Mouse (Mus musculus) hindbrain, embryonic 16.5 days (tissue): ENCODE results near the gene Usp47. TPM values are rescaled to one million over a fixed set of nuclear protein-coding genes. Genes with fewer than 3 reads are reported as not detected.
A peak's percentile ranks its signal among the peaks of the same experiment; 100 is the strongest.

Source experiments
- ATAC-seq: fragments of 200-750 bp; cut with Nextera tagmentation; 2 replicates; pipeline ENCODE4 v1.8.0; 2017; ENCODE audit warnings: moderate TSS enrichment, moderate library complexity
- H3K27ac ChIP-seq: fragments of 300-500 bp; sonication (generic); 2 replicates; pipeline ENCODE4 v1.5.1; 2014; ENCODE audit warnings: low read depth, mild to moderate bottlenecking, control low read depth, low read length, moderate library complexity
- H3K27me3 ChIP-seq: fragments of 300-500 bp; sonication (generic); replicated peaks from 2 replicates; pipeline ENCODE4 v1.6.1; 2014; ENCODE audit warnings: low read length; ENCODE audit not compliant: control insufficient read depth, insufficient read depth
- H3K36me3 ChIP-seq: fragments of 300-500 bp; sonication (generic); 2 replicates; pipeline ENCODE4 v1.6.1; 2014; ENCODE audit warnings: mild to moderate bottlenecking, low read length, moderate library complexity, mixed read lengths; ENCODE audit not compliant: control insufficient read depth, insufficient read depth
- H3K4me1 ChIP-seq: fragments of 300-500 bp; sonication (generic); 2 replicates; pipeline ENCODE4 v1.6.1; 2014; ENCODE audit warnings: low read depth, low read length; ENCODE audit not compliant: control insufficient read depth, insufficient read depth
- H3K4me2 ChIP-seq: fragments of 300-500 bp; sonication (generic); 2 replicates; pipeline ENCODE4 v1.6.1; 2014; ENCODE audit warnings: mild to moderate bottlenecking, low read length, control low read depth, moderate library complexity
- H3K4me3 ChIP-seq: fragments of 300-500 bp; sonication (generic); 2 replicates; pipeline ENCODE4 v1.5.1; 2014; ENCODE audit warnings: mild to moderate bottlenecking, low read length, control low read depth, moderate library complexity
- H3K9ac ChIP-seq: fragments of 300-500 bp; sonication (generic); 2 replicates; pipeline ENCODE4 v1.6.1; 2014; ENCODE audit warnings: low read depth, mild to moderate bottlenecking, control low read depth, low read length, moderate library complexity
- H3K9me3 ChIP-seq: fragments of 300-500 bp; sonication (generic); 2 replicates; pipeline ENCODE4 v1.6.1; 2014; ENCODE audit warnings: mild to moderate bottlenecking, low read length, moderate library complexity; ENCODE audit not compliant: control insufficient read depth
- WGBS: fragments of 180-500 bp; shearing (Covaris S2); extraction: QIAGEN DNeasy Blood & Tissue Kit; methylation state at CpG from one replicate; pipeline ENCODE4 v1.1.7; 2014; 5-methylcytosine and 5-hydroxymethylcytosine counted together
- polyA plus RNA-seq: library from polyadenylated mRNA; unstranded; fragments of >200 nt; fragmentation: Nextera tagmentation; extraction: Ambion mirVana; gene quantifications from 2 replicates; pipeline ENCODE4 v1.2.1, GENCODE M21; 2015

Usp47 gene
- polyA plus RNA-seq, result 53.3 and 67.6 TPM in 2 replicates

GRCm38 (mm10) chr7:112023150-112023600 lies at the start of gene Usp47:
Gene Usp47 (plus strand): TSS chr7:112023504.
- H3K27me3 ChIP-seq, result no peaks in the 10 kb centered on the region
- WGBS, result 0% methylated on average over 35 of the region's 54 CpGs

GRCm38 (mm10) chr7:111976401-111976800 lies 46.9 kb upstream of the Usp47 start:
- WGBS, result 90% methylated on average over 2 of the region's 2 CpGs
- no peak overlapping the region for H3K9ac ChIP-seq
- H3K27me3 ChIP-seq, result no peaks in the 10 kb centered on the region; the same call in 1 of the 2 replicates
- no peak overlapping the region for H3K4me2 ChIP-seq
- H3K9me3 ChIP-seq, result no peaks in the 10 kb centered on the region
- H3K27ac ChIP-seq, result no peak overlapping the region
- no peaks in the 10 kb centered on the region for H3K36me3 ChIP-seq
- no peak overlapping the region for H3K4me3 ChIP-seq
- H3K4me1 ChIP-seq, result no peaks in the 10 kb centered on the region
- ATAC-seq, result no peak

More at GRCm38 (mm10) chr7:112023150-112023600, at the start of gene Usp47:
- Histone ChIP-seq H3K4me1 (peaks cover 28% of the 10 kb centered on the region), H3K4me3 (peak within 1 kb of the TSS; percentile 93), H3K27ac (peak within 1 kb of the TSS; percentile 98), H3K9ac (peak within 1 kb of the TSS; percentile 99), H3K4me2 (peak within 1 kb of the TSS; percentile 83), H3K9me3 (no peaks in the 10 kb centered on the region), H3K36me3 (no peaks in the 10 kb centered on the region)
- peak; percentile 91 for ATAC-seq

GRCm38 (mm10) chr7:111977871-111978270 lies 45.4 kb upstream of the Usp47 start:
- no peak for ATAC-seq
- Histone ChIP-seq H3K27ac (no peak overlapping the region), H3K27me3 (no peaks in the 10 kb centered on the region; the same call in 1 of the 2 replicates), H3K9me3 (no peaks in the 10 kb centered on the region), H3K4me3 (no peak overlapping the region), H3K4me1 (no peaks in the 10 kb centered on the region), H3K9ac (no peak overlapping the region), H3K4me2 (no peak overlapping the region), H3K36me3 (no peaks in the 10 kb centered on the region)
- 92% methylated on average over 3 of the region's 3 CpGs for WGBS

- Histone ChIP-seq H3K27me3 (no peaks in the 10 kb centered on the region), H3K9me3 (no peaks in the 10 kb centered on the region), H3K27ac (no peak overlapping the region), H3K36me3 (no peaks in the 10 kb centered on the region), H3K4me1 (no peaks in the 10 kb centered on the region), H3K4me2 (no peak overlapping the region), H3K9ac (no peak overlapping the region), H3K4me3 (no peak overlapping the region)
- no peak for ATAC-seq
- WGBS, result 96% methylated on average over 15 of the region's 15 CpGs
Observed at GRCm38 (mm10) chr7:111982296-111982695, 41.0 kb upstream of the Usp47 start.

- Histone ChIP-seq H3K4me2 (no peak overlapping the region), H3K36me3 (no peaks in the 10 kb centered on the region), H3K9me3 (no peaks in the 10 kb centered on the region), H3K4me3 (no peak overlapping the region), H3K27ac (no peak overlapping the region), H3K27me3 (no peaks in the 10 kb centered on the region; the same call in 1 of the 2 replicates), H3K9ac (no peak overlapping the region), H3K4me1 (no peaks in the 10 kb centered on the region)
- WGBS, result 88% methylated on average over 3 of the region's 3 CpGs
- no peak for ATAC-seq
Observed at GRCm38 (mm10) chr7:111984530-111984929, 38.8 kb upstream of the Usp47 start.

GRCm38 (mm10) chr7:111985266-111985665 lies 38.0 kb upstream of the Usp47 start:
- ATAC-seq, result no peak
- no peak overlapping the region for H3K4me3 ChIP-seq
- no peaks in the 10 kb centered on the region for H3K9me3 ChIP-seq
- no peaks in the 10 kb centered on the region for H3K4me1 ChIP-seq
- H3K9ac ChIP-seq, result no peak overlapping the region
- H3K27ac ChIP-seq, result no peak overlapping the region
- no peaks in the 10 kb centered on the region; the same call in 1 of the 2 replicates for H3K27me3 ChIP-seq
- no peaks in the 10 kb centered on the region for H3K36me3 ChIP-seq
- H3K4me2 ChIP-seq, result no peak overlapping the region
- 84% methylated on average over 4 of the region's 4 CpGs for WGBS

- H3K36me3 ChIP-seq, result no peaks in the 10 kb centered on the region
- no peak overlapping the region for H3K4me2 ChIP-seq
- ATAC-seq, result no peak
- WGBS, result 86% methylated on average over 3 of the region's 3 CpGs
- H3K27me3 ChIP-seq, result no peaks in the 10 kb centered on the region; the same call in 1 of the 2 replicates
- no peaks in the 10 kb centered on the region for H3K4me1 ChIP-seq
- no peak overlapping the region for H3K4me3 ChIP-seq
- no peaks in the 10 kb centered on the region for H3K9me3 ChIP-seq
- H3K9ac ChIP-seq, result no peak overlapping the region
- no peak overlapping the region for H3K27ac ChIP-seq
Observed at GRCm38 (mm10) chr7:111986906-111987305, 36.4 kb upstream of the Usp47 start.

- Histone ChIP-seq H3K27ac (no peak overlapping the region), H3K9ac (no peak overlapping the region), H3K9me3 (no peaks in the 10 kb centered on the region), H3K27me3 (no peaks in the 10 kb centered on the region), H3K4me1 (no peaks in the 10 kb centered on the region), H3K4me3 (no peak overlapping the region), H3K36me3 (no peaks in the 10 kb centered on the region), H3K4me2 (no peak overlapping the region)
- WGBS, result 76% methylated on average over 2 of the region's 2 CpGs
- ATAC-seq, result no peak
Observed at GRCm38 (mm10) chr7:111997441-111997840, 25.9 kb upstream of the Usp47 start.

- H3K36me3 ChIP-seq, result no peaks in the 10 kb centered on the region
- WGBS, result 47% methylated on average over 6 of the region's 6 CpGs
Observed at GRCm38 (mm10) chr7:111998446-111999004, 24.8 kb upstream of the Usp47 start.

More at GRCm38 (mm10) chr7:111998446-111999004, 24.8 kb upstream of the Usp47 start:
- no peaks in the 10 kb centered on the region for H3K4me1 ChIP-seq
- H3K9ac ChIP-seq, result no peak overlapping the region
- no peak overlapping the region for H3K4me3 ChIP-seq
- no peaks in the 10 kb centered on the region for H3K27me3 ChIP-seq
- no peak overlapping the region for H3K27ac ChIP-seq
- no peak overlapping the region for H3K4me2 ChIP-seq
- ATAC-seq, result no peak
- H3K9me3 ChIP-seq, result no peaks in the 10 kb centered on the region
